Mouse (Mus musculus): Measurements from ENCODE around the gene Zfp326. TPM values are rescaled to one million over a fixed set of nuclear protein-coding genes. Genes with fewer than 3 reads are reported as not detected.
A peak's percentile ranks its signal among the peaks of the same experiment; 100 is the strongest.

Zfp326 gene
- polyA plus RNA-seq, 1 experiment from 2014 or later, result 53.4 TPM

DNA sequence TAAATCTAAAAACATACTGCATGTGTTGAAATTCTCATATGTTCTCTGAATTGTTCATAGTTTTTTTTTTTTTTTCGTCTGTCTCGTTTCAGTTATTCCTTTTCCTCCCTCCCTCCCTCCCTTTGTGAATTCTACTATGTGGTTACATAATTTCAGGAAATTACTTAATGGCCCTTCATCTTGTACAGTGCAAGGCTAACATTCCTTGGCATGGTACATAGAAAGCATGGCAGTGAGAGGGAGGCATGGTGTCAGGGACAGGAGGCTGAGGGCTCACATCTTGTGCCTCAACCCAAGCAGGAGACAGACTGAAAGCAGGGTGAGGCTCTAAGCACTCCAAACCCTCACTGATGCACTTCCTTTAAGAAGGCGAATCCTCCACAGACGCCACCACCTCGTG lies 32.8 kb downstream of the Zfp326 start:
- Histone ChIP-seq H3K27ac (ENCODE audit: low read length) (no peak overlapping the region), H3K36me3 (ENCODE audit: control insufficient read depth, insufficient read depth, low read length) (peaks cover 67% of the 10 kb centered on the region), H3K4me3 (ENCODE audit: low read depth, low read length) (no peak overlapping the region), H3K4me2 (replicated peaks; ENCODE audit: low read depth, low read length) (no peak overlapping the region), H3K4me1 (ENCODE audit: control insufficient read depth, insufficient read depth, low read length) (no peaks in the 10 kb centered on the region), H3K9ac (replicated peaks; ENCODE audit: low read depth, low read length) (no peak overlapping the region), H3K27me3 (ENCODE audit: control insufficient read depth, insufficient read depth, low read length) (no peaks in the 10 kb centered on the region), H3K9me3 (ENCODE audit: control insufficient read depth, low read depth, low read length) (no peaks in the 10 kb centered on the region)
- ATAC-seq (ENCODE audit: insufficient number of reproducible peaks, insufficient read depth, low FRiP score, low read depth), result no peak
- WGBS, result 77% methylated on average over 5 of the region's 5 CpGs

DNA sequence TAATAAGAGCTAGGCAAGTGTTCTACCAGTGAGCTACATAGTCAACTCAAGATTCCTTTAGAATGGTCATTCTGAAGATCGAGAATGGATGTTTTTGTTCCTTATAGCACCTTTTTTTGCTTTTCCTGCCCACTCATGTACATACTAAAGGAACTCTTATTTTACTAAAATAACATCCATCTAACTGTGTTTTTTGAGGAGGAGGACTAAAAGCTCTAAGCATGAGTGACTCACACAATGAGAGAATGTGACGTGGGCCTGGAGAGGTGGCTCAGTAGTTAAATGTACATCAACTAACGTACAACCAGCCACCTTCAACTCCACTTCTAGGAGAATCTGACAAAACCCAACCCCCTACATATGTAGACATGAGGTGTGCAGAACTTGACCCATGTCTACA lies 33.3 kb downstream of the Zfp326 start:
- Histone ChIP-seq H3K9me3 (ENCODE audit: control insufficient read depth, low read depth, low read length) (no peaks in the 10 kb centered on the region), H3K4me3 (ENCODE audit: low read depth, low read length) (no peak overlapping the region), H3K4me2 (replicated peaks; ENCODE audit: low read depth, low read length) (no peak overlapping the region), H3K27me3 (ENCODE audit: control insufficient read depth, insufficient read depth, low read length) (no peaks in the 10 kb centered on the region), H3K27ac (ENCODE audit: low read length) (no peak overlapping the region), H3K36me3 (ENCODE audit: control insufficient read depth, insufficient read depth, low read length) (peaks cover 67% of the 10 kb centered on the region), H3K4me1 (ENCODE audit: control insufficient read depth, insufficient read depth, low read length) (no peaks in the 10 kb centered on the region), H3K9ac (replicated peaks; ENCODE audit: low read depth, low read length) (no peak overlapping the region)
- 95% methylated on average over 3 of the region's 3 CpGs for WGBS
- ATAC-seq (ENCODE audit: insufficient number of reproducible peaks, insufficient read depth, low FRiP score, low read depth), result no peak

DNA sequence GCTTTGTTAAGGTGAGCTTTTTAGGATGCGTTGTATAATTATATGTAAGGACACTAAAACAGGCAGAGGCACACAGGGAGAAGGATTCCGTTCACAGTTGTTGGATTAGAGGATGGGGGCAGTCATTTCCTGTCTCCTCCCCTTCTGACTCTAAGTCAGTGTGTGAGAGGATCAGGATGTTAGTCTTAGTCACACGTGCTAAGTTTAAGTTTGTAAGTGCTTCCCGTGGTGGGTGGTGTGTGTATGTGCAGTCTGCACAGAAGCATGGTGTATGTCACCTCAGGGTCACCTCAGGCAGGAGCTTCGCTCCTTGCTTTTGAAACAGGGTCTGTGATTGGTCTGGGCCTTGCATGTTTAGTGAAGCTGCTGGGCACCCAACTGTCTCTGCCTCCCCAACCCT lies 35.1 kb downstream of the Zfp326 start:
- H3K4me2 ChIP-seq (replicated peaks; ENCODE audit: low read depth, low read length), result no peak overlapping the region
- no peaks in the 10 kb centered on the region for H3K4me1 ChIP-seq (ENCODE audit: control insufficient read depth, insufficient read depth, low read length)
- H3K9ac ChIP-seq (replicated peaks; ENCODE audit: low read depth, low read length), result no peak overlapping the region
- no peaks in the 10 kb centered on the region for H3K9me3 ChIP-seq (ENCODE audit: control insufficient read depth, low read depth, low read length)
- H3K4me3 ChIP-seq (ENCODE audit: low read depth, low read length), result no peak overlapping the region
- 59% methylated on average over 5 of the region's 5 CpGs for WGBS
- H3K27ac ChIP-seq (ENCODE audit: low read length), result no peak overlapping the region
- H3K36me3 ChIP-seq (ENCODE audit: control insufficient read depth, insufficient read depth, low read length), result peaks cover 69% of the 10 kb centered on the region
- no peaks in the 10 kb centered on the region for H3K27me3 ChIP-seq (ENCODE audit: control insufficient read depth, insufficient read depth, low read length)
- no peak for ATAC-seq (ENCODE audit: insufficient number of reproducible peaks, insufficient read depth, low FRiP score, low read depth)

DNA sequence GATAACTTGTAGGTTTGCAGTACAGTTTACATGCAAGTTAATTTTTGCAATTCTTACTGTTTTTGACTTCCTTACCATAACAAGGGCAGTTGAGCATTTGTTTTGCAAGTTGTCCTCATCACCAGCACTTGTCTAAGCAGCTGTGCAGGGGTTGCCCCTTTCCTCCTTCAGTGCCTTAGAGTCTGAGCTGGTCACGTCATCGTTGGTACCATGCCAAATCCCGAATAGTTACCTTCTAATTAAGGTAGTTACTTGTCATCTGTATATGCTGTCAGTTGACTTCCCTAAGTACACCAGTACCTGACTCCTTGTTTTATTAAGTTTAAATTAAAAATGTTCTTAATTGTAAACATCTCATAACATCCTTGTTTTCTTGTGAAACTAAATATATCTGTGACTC lies 41.0 kb downstream of the Zfp326 start:
- Histone ChIP-seq H3K27me3 (ENCODE audit: control insufficient read depth, insufficient read depth, low read length) (no peaks in the 10 kb centered on the region), H3K9ac (replicated peaks; ENCODE audit: low read depth, low read length) (no peak overlapping the region), H3K27ac (ENCODE audit: low read length) (no peak overlapping the region), H3K4me1 (ENCODE audit: control insufficient read depth, insufficient read depth, low read length) (no peaks in the 10 kb centered on the region), H3K4me3 (ENCODE audit: low read depth, low read length) (no peak overlapping the region), H3K36me3 (ENCODE audit: control insufficient read depth, insufficient read depth, low read length) (peaks cover 33% of the 10 kb centered on the region), H3K9me3 (ENCODE audit: control insufficient read depth, low read depth, low read length) (no peaks in the 10 kb centered on the region), H3K4me2 (replicated peaks; ENCODE audit: low read depth, low read length) (no peak overlapping the region)
- 95% methylated on average over 3 of the region's 3 CpGs for WGBS
- no peak for ATAC-seq (ENCODE audit: insufficient number of reproducible peaks, insufficient read depth, low FRiP score, low read depth)

DNA sequence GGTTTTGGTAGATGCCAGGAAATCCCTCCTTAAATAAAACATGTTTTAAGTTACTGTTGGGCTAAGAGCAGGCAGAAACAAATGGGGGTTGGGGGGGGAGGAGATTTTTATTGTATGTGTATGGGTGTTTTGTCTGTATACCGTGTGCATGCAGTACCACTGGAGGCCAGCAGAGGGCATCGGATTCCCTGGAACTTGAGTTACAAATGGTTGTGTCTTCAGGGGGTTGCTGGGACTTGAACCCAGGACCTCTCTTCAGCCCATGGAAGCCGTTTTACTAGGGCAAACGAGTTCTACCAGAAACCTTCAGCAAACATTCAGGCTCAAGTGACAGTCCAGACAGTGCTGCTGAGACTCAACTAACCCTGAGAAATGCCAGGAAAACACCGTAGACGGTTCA lies 41.9 kb downstream of the Zfp326 start:
- Histone ChIP-seq H3K4me1 (ENCODE audit: control insufficient read depth, insufficient read depth, low read length) (no peaks in the 10 kb centered on the region), H3K4me2 (replicated peaks; ENCODE audit: low read depth, low read length) (no peak overlapping the region), H3K9me3 (ENCODE audit: control insufficient read depth, low read depth, low read length) (no peaks in the 10 kb centered on the region), H3K36me3 (ENCODE audit: control insufficient read depth, insufficient read depth, low read length) (peaks cover 24% of the 10 kb centered on the region), H3K27me3 (ENCODE audit: control insufficient read depth, insufficient read depth, low read length) (no peaks in the 10 kb centered on the region), H3K27ac (ENCODE audit: low read length) (no peak overlapping the region), H3K4me3 (ENCODE audit: low read depth, low read length) (no peak overlapping the region), H3K9ac (replicated peaks; ENCODE audit: low read depth, low read length) (no peak overlapping the region)
- ATAC-seq (ENCODE audit: insufficient number of reproducible peaks, insufficient read depth, low FRiP score, low read depth), result no peak
- 87% methylated on average over 6 of the region's 6 CpGs for WGBS

DNA sequence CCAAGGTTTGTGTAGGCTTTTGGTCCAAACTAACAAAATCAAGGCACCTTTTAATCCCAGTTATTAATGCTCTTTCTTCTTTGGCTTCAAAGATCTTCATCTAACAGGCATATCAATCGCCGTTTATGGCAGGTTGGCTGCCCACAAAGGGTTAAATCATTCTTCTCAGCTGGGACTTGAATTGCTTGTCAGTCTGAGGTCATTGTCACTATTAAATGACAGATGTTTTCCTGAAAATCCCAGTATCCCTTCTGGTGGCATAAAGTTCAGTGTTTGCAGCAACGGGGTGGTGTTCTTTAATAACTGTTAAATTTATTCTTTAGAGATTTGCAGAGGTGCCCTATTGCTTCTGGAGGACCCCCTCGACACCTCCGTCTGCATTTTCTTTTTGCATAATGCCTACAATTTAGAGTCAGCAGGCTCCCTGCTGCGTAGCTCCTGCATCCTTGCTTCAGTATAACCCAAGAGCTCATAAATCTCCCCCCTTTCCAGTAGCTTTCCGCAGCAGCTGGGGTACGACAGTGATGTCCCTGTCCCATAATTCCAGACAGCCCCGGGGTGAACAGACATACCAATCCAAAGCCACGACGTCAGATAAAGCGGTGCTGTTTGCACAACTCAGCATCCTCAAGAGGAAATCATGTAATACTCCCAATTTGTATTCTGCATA lies 46.6 kb downstream of the Zfp326 start:
- WGBS, result 75% methylated on average over 12 of the region's 12 CpGs
- no peak overlapping the region for H3K4me2 ChIP-seq (replicated peaks; ENCODE audit: low read depth, low read length)
- no peaks in the 10 kb centered on the region for H3K27me3 ChIP-seq (ENCODE audit: control insufficient read depth, insufficient read depth, low read length)
- H3K27ac ChIP-seq (ENCODE audit: low read length), result no peak overlapping the region
- H3K36me3 ChIP-seq (ENCODE audit: control insufficient read depth, insufficient read depth, low read length), result no peaks in the 10 kb centered on the region; the same call in 1 of the 2 replicates
- no peak for ATAC-seq (ENCODE audit: insufficient number of reproducible peaks, insufficient read depth, low FRiP score, low read depth)
- no peaks in the 10 kb centered on the region for H3K4me1 ChIP-seq (ENCODE audit: control insufficient read depth, insufficient read depth, low read length)
- no peak overlapping the region for H3K4me3 ChIP-seq (ENCODE audit: low read depth, low read length)
- H3K9ac ChIP-seq (replicated peaks; ENCODE audit: low read depth, low read length), result no peak overlapping the region
- no peaks in the 10 kb centered on the region for H3K9me3 ChIP-seq (ENCODE audit: control insufficient read depth, low read depth, low read length)

DNA sequence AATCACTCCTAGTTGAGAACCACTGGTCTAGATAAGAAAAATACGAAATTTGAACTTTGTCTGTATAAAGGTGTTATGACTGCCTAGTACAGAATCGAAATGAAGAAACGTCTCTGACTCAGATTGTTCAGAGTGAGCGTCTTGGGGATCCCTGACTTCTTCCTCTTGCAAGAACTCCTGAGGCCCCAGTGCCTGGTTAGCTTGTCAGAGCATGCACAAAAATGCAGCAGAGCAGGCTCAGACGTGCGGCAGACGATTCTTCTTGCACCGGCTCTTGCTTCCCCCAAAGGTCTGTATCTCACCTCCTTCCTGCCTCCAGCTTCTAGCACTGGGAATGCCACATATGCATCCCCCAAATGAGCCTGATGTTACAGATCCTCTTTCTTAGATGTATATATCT lies 48.0 kb downstream of the Zfp326 start:
- H3K9me3 ChIP-seq (ENCODE audit: control insufficient read depth, low read depth, low read length), result no peaks in the 10 kb centered on the region
- H3K4me3 ChIP-seq (ENCODE audit: low read depth, low read length), result no peak overlapping the region
- no peak overlapping the region for H3K9ac ChIP-seq (replicated peaks; ENCODE audit: low read depth, low read length)
- peak overlapping the region; percentile 80; the same call in 1 of the 2 replicates for H3K27ac ChIP-seq (ENCODE audit: low read length)
- WGBS, result 80% methylated on average over 8 of the region's 8 CpGs
- no peaks in the 10 kb centered on the region for H3K27me3 ChIP-seq (ENCODE audit: control insufficient read depth, insufficient read depth, low read length)
- H3K36me3 ChIP-seq (ENCODE audit: control insufficient read depth, insufficient read depth, low read length), result no peaks in the 10 kb centered on the region; the same call in 1 of the 2 replicates
- no peaks in the 10 kb centered on the region for H3K4me1 ChIP-seq (ENCODE audit: control insufficient read depth, insufficient read depth, low read length)
- ATAC-seq (ENCODE audit: insufficient number of reproducible peaks, insufficient read depth, low FRiP score, low read depth), result 0 out of 2 replicates have a peak, but pooled peaks have one; percentile 49
- H3K4me2 ChIP-seq (replicated peaks; ENCODE audit: low read depth, low read length), result no peak overlapping the region

DNA sequence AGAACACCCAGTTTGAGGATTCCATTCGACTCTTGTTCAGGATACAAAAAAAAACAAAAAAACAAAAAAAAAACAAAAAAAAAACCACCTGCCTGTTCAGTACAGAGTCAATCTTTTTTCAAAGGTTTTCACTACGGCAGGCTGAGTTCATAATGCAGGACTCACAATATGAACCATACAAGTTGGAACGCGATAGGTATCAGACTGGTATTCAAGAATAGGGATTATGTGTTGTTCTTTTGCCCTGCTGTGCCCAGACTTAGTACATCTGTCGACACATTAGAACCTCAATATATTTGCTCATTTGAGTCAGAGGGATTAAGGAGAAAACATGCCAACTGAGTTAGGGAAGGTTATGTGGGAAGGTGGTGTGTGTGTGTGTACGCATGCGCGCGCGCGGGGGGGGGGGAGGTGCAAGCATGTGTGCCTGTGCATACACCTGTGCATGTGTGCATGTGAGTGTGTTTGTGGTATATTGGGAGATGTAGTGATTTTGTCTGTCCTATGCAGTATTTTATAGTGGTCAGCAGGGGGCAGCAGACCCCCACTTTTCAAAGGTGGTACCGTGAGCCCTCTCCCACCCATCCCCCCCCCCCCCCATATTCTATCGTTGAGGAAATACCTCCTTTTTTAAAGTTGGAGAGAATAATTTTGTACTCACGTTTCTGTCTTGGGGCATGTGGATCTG lies 49.3 kb downstream of the Zfp326 start:
- ATAC-seq (ENCODE audit: insufficient number of reproducible peaks, insufficient read depth, low FRiP score, low read depth), result peak; percentile 42; the same call in 1 of the 2 replicates
- 56% methylated on average over 14 of the region's 14 CpGs for WGBS

More for the DNA sequence above, 49.3 kb downstream of the Zfp326 start:
- Histone ChIP-seq H3K27me3 (ENCODE audit: control insufficient read depth, insufficient read depth, low read length) (no peaks in the 10 kb centered on the region), H3K9me3 (ENCODE audit: control insufficient read depth, low read depth, low read length) (no peaks in the 10 kb centered on the region), H3K27ac (ENCODE audit: low read length) (peak overlapping the region; percentile 80), H3K36me3 (ENCODE audit: control insufficient read depth, insufficient read depth, low read length) (no peaks in the 10 kb centered on the region; the same call in 1 of the 2 replicates), H3K4me1 (ENCODE audit: control insufficient read depth, insufficient read depth, low read length) (no peaks in the 10 kb centered on the region), H3K4me2 (replicated peaks; ENCODE audit: low read depth, low read length) (no peak overlapping the region), H3K9ac (replicated peaks; ENCODE audit: low read depth, low read length) (no peak overlapping the region), H3K4me3 (ENCODE audit: low read depth, low read length) (no peak overlapping the region)
